Mouse (Mus musculus): ENCODE results near the gene Ndufb3.
A peak's percentile ranks its signal among the peaks of the same experiment; 100 is the strongest.

DNA sequence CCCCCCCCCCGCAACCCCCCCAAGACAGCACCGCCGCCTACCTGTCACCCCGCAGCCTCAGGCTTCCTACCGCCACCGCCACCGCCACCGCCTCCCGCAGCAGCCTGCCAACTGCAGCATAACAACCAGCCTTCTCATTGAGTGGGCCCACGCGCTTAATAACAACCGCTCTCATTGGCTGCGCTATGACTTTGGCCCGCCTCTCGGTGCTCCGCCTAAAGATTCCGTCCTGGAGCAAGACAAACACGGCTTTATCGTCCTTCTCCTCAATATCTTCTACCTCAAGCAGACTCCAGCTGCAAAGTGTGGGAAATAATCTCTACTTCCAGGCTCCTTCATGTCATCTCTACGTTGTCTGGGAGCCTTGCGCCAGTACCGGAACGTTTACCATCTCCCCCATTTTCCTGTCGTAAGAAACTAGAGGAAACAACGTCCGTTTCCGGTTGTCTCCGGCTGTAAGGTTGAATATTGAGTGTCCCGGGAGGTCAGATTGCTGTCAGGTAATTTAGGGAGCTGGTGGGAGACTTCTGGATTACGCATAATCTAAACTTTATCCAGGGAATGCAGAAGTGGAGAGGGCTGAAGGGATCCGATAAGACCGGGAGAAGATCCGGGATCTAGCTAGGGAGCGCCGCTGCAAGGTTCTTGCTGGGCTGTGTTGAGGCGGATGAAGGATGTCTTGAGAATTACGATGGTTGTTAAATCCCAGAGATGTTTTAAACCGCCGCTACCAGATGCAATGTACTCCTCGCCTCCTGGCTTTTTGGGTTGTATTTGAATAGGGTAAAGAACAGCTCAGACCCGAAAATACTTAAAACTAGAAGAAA is at the start of gene Ndufb3, which contains the start of gene Fam126b:
- no peak for TF ChIP-seq CTCF (IDR thresholded peaks at IDR 0.05; ENCODE audit: low read depth)
- 0 out of 2 replicates have a peak, but pooled peaks have one; percentile 59 for TF ChIP-seq EP300 (IDR thresholded peaks at IDR 0.05; ENCODE audit: low read depth)
